16 mouse cellular contexts compared by ENCODE assay signal in the genomic region with DNA sequence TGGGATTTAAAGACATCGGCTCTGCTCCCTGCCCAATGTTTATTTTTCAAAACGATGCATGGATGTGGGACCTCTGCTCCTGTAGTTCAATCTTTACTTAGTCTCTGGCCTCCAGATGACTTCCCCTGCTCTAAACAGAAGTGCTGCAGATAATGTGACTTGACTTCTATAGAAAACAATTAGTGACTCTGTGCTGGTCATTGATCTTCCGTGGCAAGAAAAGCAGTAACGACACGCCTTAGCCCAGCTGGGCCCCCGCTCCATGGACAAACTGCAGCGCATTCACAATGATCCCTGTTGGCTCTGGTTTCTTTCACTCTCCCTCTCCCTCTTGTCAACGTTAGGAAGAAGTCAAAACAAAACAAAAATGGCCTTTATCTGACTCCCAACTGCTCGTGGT. TPM values are rescaled to one million over a fixed set of nuclear protein-coding genes. Genes with fewer than 3 reads are reported as not detected.
DNase-seq lines count a peak whose midpoint lies in the region; ATAC-seq and TF ChIP-seq lines count a peak whose summit lies in the region.
"Had no signal": no experiment of that assay in that cellular context is flagged by ENCODE, and none has a peak within 500 bp of the region (broad histone marks: within the 10 kb centered on the region; RNA-seq: fewer than 3 reads in every experiment).

No protein-coding gene starts in this region.

- no peak overlapping the region for H3K9ac ChIP-seq in heart, embryonic 13.5 days
- H3K9ac ChIP-seq in heart, adult 2 months (ENCODE audit: low read depth, low read length), result no peak overlapping the region
- H3K9ac ChIP-seq in neural tube, embryonic 15.5 days (replicated peaks), result no peak overlapping the region
- H3K9ac ChIP-seq in neural tube, embryonic 11.5 days (ENCODE audit: low read length), result no peak overlapping the region
- H3K9ac ChIP-seq: embryonic facial prominence, embryonic 13.5 days; forebrain, postnatal 0 days; intestine, embryonic 15.5 days; liver, embryonic 13.5 days had no signal

- no peak for ATAC-seq in heart, embryonic 13.5 days (ENCODE audit: extremely low read depth, insufficient number of reproducible peaks, low FRiP score, low TSS enrichment)
- no peak for ATAC-seq in neural tube, embryonic 15.5 days (ENCODE audit: low FRiP score)
- ATAC-seq in neural tube, embryonic 11.5 days (ENCODE audit: insufficient read depth, low FRiP score, low TSS enrichment), result peak; percentile 75
- ATAC-seq: forebrain, postnatal 0 days; intestine, embryonic 15.5 days had no signal

- no peak for DNase-seq in heart, adult 2 months
- peak; percentile 49 for DNase-seq in neural tube, embryonic 10.5 days (ENCODE audit: extremely low spot score, low spot score)
- peak; percentile 75 for DNase-seq in neural tube, embryonic 11.5 days (ENCODE audit: low spot score)
- DNase-seq in gastrocnemius, postnatal 14 days, result no peak
- no peak for DNase-seq in right cerebral cortex, postnatal 14 days
- DNase-seq: adrenal gland, adult 8-10 months; B cell, adult 2 months; cerebellum, postnatal 14 days; forebrain, postnatal 0 days; liver, embryonic 13.5 days; thymus, adult 2 months had no signal

- peak overlapping the region; percentile 33 for H3K27ac ChIP-seq in heart, embryonic 13.5 days (replicated peaks)
- H3K27ac ChIP-seq in heart, adult 2 months, result no peak overlapping the region
- no peak overlapping the region for H3K27ac ChIP-seq in neural tube, embryonic 15.5 days (replicated peaks)
- H3K27ac ChIP-seq in neural tube, embryonic 11.5 days (ENCODE audit: low read depth, low read length), result peak overlapping the region; percentile 1; the same call in 1 of the 2 replicates
- H3K27ac ChIP-seq: embryonic facial prominence, embryonic 13.5 days; limb, embryonic 10.5 days; liver, embryonic 13.5 days had no signal

- no peak for TF ChIP-seq CTCF in heart, adult 2 months (IDR thresholded peaks at IDR 0.05)

- TF ChIP-seq EP300 in heart, adult 2 months (IDR thresholded peaks at IDR 0.05; ENCODE audit: insufficient read depth, low read depth, low read length), result no peak

- no peak overlapping the region for H3K4me2 ChIP-seq in heart, embryonic 13.5 days
- no peak overlapping the region for H3K4me2 ChIP-seq in neural tube, embryonic 15.5 days
- H3K4me2 ChIP-seq in neural tube, embryonic 11.5 days (ENCODE audit: low read depth), result no peak overlapping the region
- H3K4me2 ChIP-seq: embryonic facial prominence, embryonic 13.5 days; intestine, embryonic 15.5 days; liver, embryonic 13.5 days had no signal

- TF ChIP-seq POLR2A in heart, adult 2 months (IDR thresholded peaks at IDR 0.05; ENCODE audit: insufficient read depth, low read depth, low read length), result no peak

- peaks cover 27% of the 10 kb centered on the region for H3K4me1 ChIP-seq in heart, embryonic 13.5 days
- no peaks in the 10 kb centered on the region for H3K4me1 ChIP-seq in heart, adult 2 months (ENCODE audit: control insufficient read depth, insufficient read depth, low read length)
- H3K4me1 ChIP-seq in neural tube, embryonic 15.5 days, result peaks cover 12% of the 10 kb centered on the region; the same call in 1 of the 2 replicates
- H3K4me1 ChIP-seq in neural tube, embryonic 11.5 days (ENCODE audit: control insufficient read depth, insufficient read depth, low read length), result peaks cover 15% of the 10 kb centered on the region; the same call in 1 of the 2 replicates
- H3K4me1 ChIP-seq: intestine, embryonic 15.5 days; liver, embryonic 13.5 days had no signal

- intact Hi-C loops in heart, adult 2 months (cut with DNase I), result no loop called here
- intact Hi-C loops in gastrocnemius, postnatal 14 days (cut with DNase I; ENCODE audit: low total_unique reads), result no loop called here

- no peak overlapping the region for H3K4me3 ChIP-seq in heart, embryonic 13.5 days
- no peak overlapping the region for H3K4me3 ChIP-seq in heart, adult 2 months
- no peak overlapping the region for H3K4me3 ChIP-seq in neural tube, embryonic 15.5 days (replicated peaks)
- no peak overlapping the region for H3K4me3 ChIP-seq in neural tube, embryonic 11.5 days (ENCODE audit: low read depth, low read length)
- H3K4me3 ChIP-seq: embryonic facial prominence, embryonic 13.5 days; intestine, embryonic 15.5 days; limb, embryonic 10.5 days; liver, embryonic 13.5 days had no signal

- 8% methylated on average over 9 of the region's 9 CpGs for WGBS in heart, embryonic 13.5 days
- WGBS in heart, adult 2 months, result 38% methylated on average over 9 of the region's 9 CpGs
- WGBS in neural tube, embryonic 15.5 days, result 9% methylated on average over 9 of the region's 9 CpGs
- 5% methylated on average over 9 of the region's 9 CpGs for WGBS in neural tube, embryonic 11.5 days

- H3K36me3 ChIP-seq in heart, embryonic 13.5 days, result no peaks in the 10 kb centered on the region
- H3K36me3 ChIP-seq in heart, adult 2 months (ENCODE audit: control insufficient read depth, insufficient read depth, low read length), result no peaks in the 10 kb centered on the region
- peaks cover 10% of the 10 kb centered on the region; the same call in 1 of the 2 replicates for H3K36me3 ChIP-seq in neural tube, embryonic 15.5 days
- H3K36me3 ChIP-seq in neural tube, embryonic 11.5 days (ENCODE audit: control insufficient read depth, insufficient read depth, low read length), result no peaks in the 10 kb centered on the region
- H3K36me3 ChIP-seq: embryonic facial prominence, embryonic 13.5 days; intestine, embryonic 15.5 days; limb, embryonic 10.5 days; liver, embryonic 13.5 days had no signal

- no peaks in the 10 kb centered on the region; the same call in 1 of the 2 replicates for H3K9me3 ChIP-seq in heart, embryonic 13.5 days
- H3K9me3 ChIP-seq in neural tube, embryonic 15.5 days (replicated peaks), result no peaks in the 10 kb centered on the region
- no peaks in the 10 kb centered on the region for H3K9me3 ChIP-seq in neural tube, embryonic 11.5 days (ENCODE audit: control insufficient read depth, low read length)
- H3K9me3 ChIP-seq: embryonic facial prominence, embryonic 13.5 days; intestine, embryonic 15.5 days; limb, embryonic 10.5 days; liver, embryonic 13.5 days had no signal

- H3K27me3 ChIP-seq in heart, embryonic 13.5 days (replicated peaks), result no peaks in the 10 kb centered on the region
- no peaks in the 10 kb centered on the region for H3K27me3 ChIP-seq in heart, adult 2 months (ENCODE audit: control insufficient read depth, insufficient read depth, low read length)
- H3K27me3 ChIP-seq in neural tube, embryonic 15.5 days (replicated peaks), result no peaks in the 10 kb centered on the region
- no peaks in the 10 kb centered on the region for H3K27me3 ChIP-seq in neural tube, embryonic 11.5 days (ENCODE audit: control insufficient read depth, insufficient read depth, low read length)
- H3K27me3 ChIP-seq: embryonic facial prominence, embryonic 13.5 days; intestine, embryonic 15.5 days; liver, embryonic 13.5 days had no signal

- H3K79me2 ChIP-seq in heart, adult 2 months (replicated peaks; ENCODE audit: control insufficient read depth, insufficient read depth, low read length), result no peaks in the 10 kb centered on the region

RNA-seq across cellular contexts. Expression of gene Rin2, which starts 53.9 kb away (rescaled TPM):
- polyA plus RNA-seq in heart, embryonic 13.5 days (2015; fragmentation: Nextera tagmentation; extraction: Ambion mirVana), result 15.3 and 15.6 TPM in 2 replicates
- total RNA-seq in heart, adult 2 months (2021), result 10 to 100 TPM; 18.8 to 20.2 TPM
- polyA plus RNA-seq in heart, adult 2 months (2012; rRNA removed), result 9.0 and 17.6 TPM in 2 replicates
- 14.8 and 15.0 TPM in 2 replicates for polyA plus RNA-seq in neural tube, embryonic 15.5 days (2015; fragmentation: Nextera tagmentation; extraction: Ambion mirVana)
- 18.1 and 22.0 TPM in 2 replicates for polyA plus RNA-seq in neural tube, embryonic 11.5 days (2014; fragmentation: Nextera tagmentation; extraction: Ambion mirVana)
- 10 to 100 TPM; 20.0 to 23.5 TPM for total RNA-seq in gastrocnemius, postnatal 14 days (2021)

Comparison
In these comparisons a context has a peak if more than half of its experiments do, and no peak if none do; other contexts are left out.
1. H3K27ac ChIP-seq: peak in heart, embryonic 13.5 days (single experiment) and neural tube, embryonic 11.5 days (single experiment); none in heart, adult 2 months (single experiment) and neural tube, embryonic 15.5 days (single experiment).
2. DNase-seq: peak in neural tube, embryonic 10.5 days (single experiment) and neural tube, embryonic 11.5 days (single experiment); none in heart, adult 2 months (0 of 2), gastrocnemius, postnatal 14 days (single experiment) and right cerebral cortex, postnatal 14 days (single experiment).